Mouse (Mus musculus) intestine, embryonic 14.5 days (tissue): ENCODE measurements around the gene Rab37. TPM values are rescaled to one million over a fixed set of nuclear protein-coding genes. Genes with fewer than 3 reads are reported as not detected.

Source experiments
- ATAC-seq: fragments of 200-750 bp; cut with Nextera tagmentation; replicated peaks from 2 replicates; pipeline ENCODE4 v1.8.0; 2017; ENCODE audit warnings: low read depth, moderate number of reproducible peaks, moderate TSS enrichment, moderate library complexity; ENCODE audit not compliant: low FRiP score, low TSS enrichment
- DNase-seq: peaks from one replicate; pipeline ENCODE4 v3.0.0-alpha.2; 2018; ENCODE audit warnings: low spot score
- H3K27ac ChIP-seq: fragments of 300-500 bp; sonication (generic); 2 replicates; pipeline ENCODE4 v1.5.1; 2014; ENCODE audit warnings: low read depth, mild to moderate bottlenecking, control low read depth
- H3K27me3 ChIP-seq: fragments of 300-500 bp; sonication (generic); replicated peaks from 2 replicates; pipeline ENCODE4 v1.6.1; 2014; ENCODE audit warnings: low read length, control low read depth; ENCODE audit not compliant: control insufficient read depth, insufficient read depth
- H3K36me3 ChIP-seq: fragments of 300-500 bp; sonication (generic); 2 replicates; pipeline ENCODE4 v1.6.1; 2014; ENCODE audit warnings: low read length, control low read depth; ENCODE audit not compliant: control insufficient read depth, insufficient read depth
- H3K4me1 ChIP-seq: fragments of 300-500 bp; sonication (generic); replicated peaks from 2 replicates; pipeline ENCODE4 v1.6.1; 2014; ENCODE audit warnings: low read length, control low read depth, mixed read lengths; ENCODE audit not compliant: control insufficient read depth, insufficient read depth
- H3K4me2 ChIP-seq: fragments of 300-500 bp; sonication (generic); 2 replicates; pipeline ENCODE4 v1.6.1; 2014; ENCODE audit warnings: low read length
- H3K4me3 ChIP-seq: fragments of 300-500 bp; sonication (generic); 2 replicates; pipeline ENCODE4 v1.5.1; 2014; ENCODE audit warnings: low read depth, low read length, control low read depth, mixed read lengths
- H3K9ac ChIP-seq: fragments of 300-500 bp; sonication (generic); 2 replicates; pipeline ENCODE4 v1.6.1; 2014; ENCODE audit warnings: mild to moderate bottlenecking, low read length
- H3K9me3 ChIP-seq: fragments of 300-500 bp; sonication (generic); 2 replicates; pipeline ENCODE4 v1.6.1; 2016; ENCODE audit warnings: low read length, control low read depth; ENCODE audit not compliant: control insufficient read depth
- WGBS: fragments of 180-500 bp; shearing (Covaris S2); extraction: QIAGEN DNeasy Blood & Tissue Kit; methylation state at CpG from one replicate; pipeline ENCODE4 v1.1.7; 2014; 5-methylcytosine and 5-hydroxymethylcytosine counted together
- polyA plus RNA-seq: library from polyadenylated mRNA; unstranded; fragments of >200 nt; fragmentation: Nextera tagmentation; extraction: Ambion mirVana; gene quantifications from 2 replicates; pipeline ENCODE4 v1.2.1, GENCODE M21; 2014

The Rab37 gene
- polyA plus RNA-seq, 1 experiment from 2014 or later, result 3.3 TPM

DNA sequence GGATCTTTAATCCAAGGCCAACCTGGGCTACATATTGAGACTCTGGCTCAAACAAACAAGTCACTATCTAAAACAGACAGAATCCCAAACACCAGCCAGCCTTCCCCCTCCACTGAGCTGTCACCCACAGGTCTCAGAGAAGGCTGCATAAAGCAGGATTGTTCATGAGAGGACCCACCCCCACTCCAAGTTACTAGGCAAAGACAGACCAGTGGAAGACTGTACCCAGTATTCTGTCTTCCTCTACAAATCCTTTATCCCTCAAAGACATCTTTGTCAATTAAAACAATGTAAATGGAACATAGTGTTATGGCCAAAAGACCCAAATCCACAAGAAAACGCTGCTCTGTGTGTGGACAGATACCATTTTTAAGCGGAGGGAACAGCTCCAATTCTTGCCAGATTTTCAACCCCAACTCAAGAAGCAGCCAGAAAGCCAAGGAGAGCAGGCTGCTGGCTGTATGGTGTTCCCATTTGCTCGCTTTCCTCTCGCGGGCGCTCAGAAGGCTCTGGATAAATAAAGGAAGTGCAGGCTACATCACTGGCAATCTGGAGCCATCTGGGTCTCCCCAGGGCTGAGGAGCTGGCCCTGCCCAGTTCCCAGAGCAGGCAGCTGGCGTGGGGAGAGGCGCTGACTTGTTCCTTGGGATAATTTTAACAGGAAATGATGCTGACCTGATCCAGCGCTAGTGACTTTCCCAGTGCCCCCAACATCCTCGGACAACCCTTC is 7.1 kb downstream of the Rab37 start:
- no peak overlapping the region for H3K4me3 ChIP-seq
- WGBS, result 37% methylated on average over 10 of the region's 10 CpGs
- DNase-seq, result no peak
- H3K4me2 ChIP-seq, result no peak overlapping the region
- H3K9ac ChIP-seq, result no peak overlapping the region
- H3K4me1 ChIP-seq, result no peaks in the 10 kb centered on the region; the same call in 1 of the 2 replicates
- H3K27ac ChIP-seq, result peak overlapping the region; percentile 2; the same call in 1 of the 2 replicates
- no peaks in the 10 kb centered on the region for H3K36me3 ChIP-seq
- ATAC-seq, result peak; percentile 51; the same call in 1 of the 2 replicates
- no peaks in the 10 kb centered on the region for H3K27me3 ChIP-seq
- H3K9me3 ChIP-seq, result 0 out of 2 replicates have a peak, but pooled peaks cover 1% of the 10 kb centered on the region

DNA sequence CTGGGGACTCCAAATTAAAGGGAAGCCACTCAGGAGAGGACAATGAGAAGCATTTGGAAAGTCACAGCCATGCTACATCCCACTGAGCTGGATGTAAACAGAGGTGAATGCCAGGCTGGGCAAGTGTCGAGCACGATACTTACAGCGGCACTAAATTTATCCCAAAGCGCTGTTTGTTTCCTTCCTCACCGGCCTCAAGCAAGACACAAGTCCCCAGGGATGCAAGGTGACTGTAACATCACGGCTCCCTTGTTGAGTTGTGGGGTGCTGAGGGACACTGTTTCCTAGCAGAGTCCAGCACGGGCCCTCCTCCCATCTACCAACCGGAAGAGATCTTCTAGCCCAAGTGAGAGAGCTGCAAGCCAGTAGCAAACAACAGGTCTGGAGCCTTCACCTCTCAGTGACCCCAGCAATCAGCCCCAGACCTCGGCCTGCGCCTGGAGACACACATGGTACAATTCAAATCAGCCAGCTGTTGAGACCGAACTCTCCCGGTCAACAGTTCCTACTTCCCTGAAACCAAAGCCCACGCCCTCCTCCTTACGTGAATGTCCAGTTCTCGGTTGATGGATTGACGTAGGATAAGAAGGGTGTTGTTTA is 8.1 kb downstream of the Rab37 start:
- H3K9me3 ChIP-seq, result no peaks in the 10 kb centered on the region
- no peaks in the 10 kb centered on the region for H3K36me3 ChIP-seq
- H3K4me3 ChIP-seq, result no peak overlapping the region
- DNase-seq (no peak), ATAC-seq (no peak)
- no peaks in the 10 kb centered on the region for H3K27me3 ChIP-seq
- H3K9ac ChIP-seq, result no peak overlapping the region
- no peaks in the 10 kb centered on the region; the same call in 1 of the 2 replicates for H3K4me1 ChIP-seq
- 0 out of 2 replicates have a peak overlapping the region, but pooled peaks have one; percentile 8 for H3K4me2 ChIP-seq
- peak overlapping the region; percentile 62; the same call in 1 of the 2 replicates for H3K27ac ChIP-seq
- 20% methylated on average over 16 of the region's 16 CpGs for WGBS

DNA sequence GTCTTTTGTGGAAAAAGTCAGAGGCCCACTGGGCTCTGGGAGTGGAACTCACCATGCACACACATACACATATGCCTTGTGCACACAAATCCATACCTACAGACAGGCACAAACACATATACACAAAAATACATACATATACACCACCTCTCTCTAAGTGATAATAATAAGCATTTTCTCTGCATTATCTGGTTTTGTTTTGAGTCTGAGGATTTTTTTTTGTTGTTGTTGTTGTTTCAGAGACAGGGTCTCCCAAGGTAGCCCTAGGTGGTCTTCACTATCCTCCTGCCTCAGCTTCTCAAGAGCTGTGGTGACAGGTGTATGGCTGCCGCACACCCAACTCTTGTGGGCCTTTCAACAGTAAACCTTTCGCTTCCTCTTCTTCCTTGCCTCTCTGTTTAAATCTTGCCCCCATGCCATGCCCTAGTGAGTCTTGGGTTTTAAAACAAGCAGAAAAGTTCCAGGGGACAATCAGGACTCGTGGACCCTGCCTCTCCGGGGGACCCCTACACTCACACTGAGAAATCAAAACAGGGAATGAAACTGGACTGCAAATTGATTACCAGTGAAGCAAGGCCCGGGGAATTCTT is 8.9 kb downstream of the Rab37 start:
- Histone ChIP-seq H3K4me1 (no peaks in the 10 kb centered on the region; the same call in 1 of the 2 replicates), H3K27me3 (no peaks in the 10 kb centered on the region), H3K4me2 (no peak overlapping the region), H3K9ac (no peak overlapping the region), H3K27ac (no peak overlapping the region), H3K4me3 (no peak overlapping the region), H3K36me3 (no peaks in the 10 kb centered on the region), H3K9me3 (no peaks in the 10 kb centered on the region)
- no peak for DNase-seq
- 76% methylated on average over 5 of the region's 5 CpGs for WGBS
- no peak for ATAC-seq

DNA sequence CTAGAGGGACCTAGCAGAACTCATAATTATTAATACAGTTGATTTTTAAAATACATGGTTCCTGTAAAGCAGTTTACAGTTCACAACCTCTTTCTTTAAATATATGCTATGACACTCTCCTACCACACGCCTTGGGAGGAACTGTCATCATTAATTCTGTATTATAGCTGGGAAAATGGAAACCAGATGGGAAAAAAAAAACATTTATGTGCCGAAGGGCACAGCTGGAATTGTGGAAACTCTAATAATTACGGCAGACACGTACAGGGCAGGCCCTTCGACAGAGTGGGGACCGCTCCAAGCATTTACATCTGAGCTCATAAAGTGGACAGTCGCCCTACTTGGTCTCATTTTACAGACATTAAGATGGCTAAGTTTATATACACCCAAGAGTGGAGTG is 9.5 kb downstream of the Rab37 start:
- no peak for DNase-seq

DNA sequence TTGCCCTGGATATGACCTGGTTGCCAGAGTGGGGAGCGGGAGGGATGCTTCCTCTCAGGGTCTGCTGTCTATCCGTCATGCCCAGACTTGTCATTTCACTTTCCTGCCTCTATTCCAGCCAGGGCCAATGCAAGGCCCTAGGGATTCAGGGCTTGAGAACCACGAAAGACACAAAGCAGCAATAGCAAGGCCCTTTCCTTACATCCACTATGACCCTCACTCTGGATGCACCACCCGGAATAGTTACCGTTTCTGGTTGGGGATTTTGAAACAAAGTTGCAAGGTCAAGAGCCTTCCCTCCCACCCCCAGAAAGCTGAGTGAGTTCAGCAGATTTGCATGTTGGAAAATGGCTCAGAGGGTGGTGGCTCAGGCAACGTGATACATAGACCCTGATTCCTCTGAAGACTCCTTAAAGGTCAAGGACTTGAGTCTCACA is 10.4 kb downstream of the Rab37 start:
- H3K4me2 ChIP-seq, result no peak overlapping the region
- WGBS, result 40% methylated on average over 6 of the region's 6 CpGs
- H3K27me3 ChIP-seq, result no peaks in the 10 kb centered on the region
- no peak overlapping the region for H3K4me3 ChIP-seq
- DNase-seq, result no peak
- H3K9me3 ChIP-seq, result no peaks in the 10 kb centered on the region
- H3K36me3 ChIP-seq, result no peaks in the 10 kb centered on the region
- no peak overlapping the region for H3K9ac ChIP-seq
- no peak for ATAC-seq
- H3K27ac ChIP-seq, result no peak overlapping the region
- no peaks in the 10 kb centered on the region; the same call in 1 of the 2 replicates for H3K4me1 ChIP-seq

More for the DNA sequence above, 9.5 kb downstream of the Rab37 start:
- Histone ChIP-seq H3K27ac (no peak overlapping the region), H3K4me3 (no peak overlapping the region), H3K36me3 (no peaks in the 10 kb centered on the region), H3K4me1 (no peaks in the 10 kb centered on the region; the same call in 1 of the 2 replicates), H3K9ac (no peak overlapping the region), H3K9me3 (no peaks in the 10 kb centered on the region), H3K27me3 (no peaks in the 10 kb centered on the region), H3K4me2 (no peak overlapping the region)
- WGBS, result 31% methylated on average over 7 of the region's 7 CpGs
- ATAC-seq, result no peak

DNA sequence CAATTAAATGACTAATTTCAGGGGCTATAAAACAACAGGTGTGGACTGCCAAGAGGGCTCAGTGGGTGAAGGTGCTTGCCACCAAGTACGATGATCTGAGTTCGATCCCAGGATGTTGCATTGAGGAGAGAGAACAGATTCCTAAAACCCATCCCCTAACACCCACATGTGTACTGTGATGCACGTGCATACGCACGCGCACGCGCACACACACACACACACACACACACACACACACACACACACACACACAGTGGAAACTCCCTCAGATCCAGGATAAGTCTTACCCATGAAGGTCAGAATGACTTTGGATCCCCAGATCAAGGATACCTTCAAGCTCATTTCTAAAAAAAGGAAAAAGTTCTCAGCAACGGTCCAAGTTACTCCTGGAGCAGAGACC is 10.9 kb downstream of the Rab37 start:
- no peak for DNase-seq
- H3K4me1 ChIP-seq, result no peaks in the 10 kb centered on the region; the same call in 1 of the 2 replicates
- no peak overlapping the region for H3K4me3 ChIP-seq
- no peak overlapping the region for H3K27ac ChIP-seq
- no peak for ATAC-seq
- no peak overlapping the region for H3K4me2 ChIP-seq
- no peaks in the 10 kb centered on the region for H3K36me3 ChIP-seq
- no peaks in the 10 kb centered on the region for H3K9me3 ChIP-seq
- no peaks in the 10 kb centered on the region for H3K27me3 ChIP-seq
- H3K9ac ChIP-seq, result no peak overlapping the region
- WGBS, result 92% methylated on average over 9 of the region's 9 CpGs

DNA sequence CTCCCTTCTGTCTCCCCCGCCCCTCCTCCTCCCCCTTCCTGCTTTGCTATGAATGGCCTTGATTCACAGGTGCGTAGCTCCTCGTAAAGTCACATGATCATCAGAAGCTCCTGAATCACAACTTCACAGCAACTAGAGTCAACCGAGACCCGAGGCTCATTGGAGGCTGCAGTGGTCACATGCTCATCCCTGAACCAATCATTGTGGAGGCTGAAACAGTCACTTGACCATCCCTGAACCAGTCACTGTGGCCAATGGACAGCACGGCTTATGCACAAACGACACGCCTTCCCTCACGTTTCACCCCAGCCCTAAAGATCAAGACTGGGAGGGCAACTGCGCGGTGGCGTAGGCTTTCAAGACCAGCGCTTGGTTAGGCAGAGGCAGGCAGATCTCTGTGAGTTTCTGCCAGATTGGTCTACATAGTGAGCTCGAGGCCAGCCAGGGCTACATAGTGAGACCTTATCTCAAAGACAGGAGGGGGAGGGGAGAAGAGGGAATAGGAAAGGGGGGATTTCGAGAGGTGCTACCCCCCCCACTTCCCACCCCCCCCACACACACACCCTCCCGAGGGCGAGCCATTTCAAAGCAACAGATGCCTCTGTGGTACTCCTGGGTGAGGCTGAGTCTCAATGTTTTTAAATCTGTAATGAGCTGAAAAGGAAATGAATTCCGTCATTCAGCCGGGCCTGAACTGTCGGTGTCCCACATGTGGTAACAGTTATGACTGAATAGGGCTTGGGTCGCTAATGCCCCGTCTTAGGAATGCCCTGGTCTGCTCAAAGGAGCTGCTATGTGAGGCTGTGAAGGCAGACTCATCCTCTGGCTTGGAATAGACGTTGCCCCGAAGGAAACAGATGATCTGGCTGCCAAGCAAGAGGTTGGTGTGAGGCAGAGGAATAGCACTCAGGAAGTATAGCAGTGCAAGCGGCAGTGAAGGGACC is 12.5 kb downstream of the Rab37 start:
- no peak overlapping the region for H3K9ac ChIP-seq
- DNase-seq, result no peak
- no peaks in the 10 kb centered on the region for H3K9me3 ChIP-seq
- H3K4me1 ChIP-seq, result no peaks in the 10 kb centered on the region; the same call in 1 of the 2 replicates
- no peaks in the 10 kb centered on the region for H3K27me3 ChIP-seq
- no peak overlapping the region for H3K4me3 ChIP-seq
- WGBS, result 87% methylated on average over 25 of the region's 25 CpGs
- H3K4me2 ChIP-seq, result no peak overlapping the region
- no peak for ATAC-seq
- H3K36me3 ChIP-seq, result no peaks in the 10 kb centered on the region
- no peak overlapping the region for H3K27ac ChIP-seq
